15 mouse cellular contexts compared by ENCODE assay signal in the genomic region with DNA sequence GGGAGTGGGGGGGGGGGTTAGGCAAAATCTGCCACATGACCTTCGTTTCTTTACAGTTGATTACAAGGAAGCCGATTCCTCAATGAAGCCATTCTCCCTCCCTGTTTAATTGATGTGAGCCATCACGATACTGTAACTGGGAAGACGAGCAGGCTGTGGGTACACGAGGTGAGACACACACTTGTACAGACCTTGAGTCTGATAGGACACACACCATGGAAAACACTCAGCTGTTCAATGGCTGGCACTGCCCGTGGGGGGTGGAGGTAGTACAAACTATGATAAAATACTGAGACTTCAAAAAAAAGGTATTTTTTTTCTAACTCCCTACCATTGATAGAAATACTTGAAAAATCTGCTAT.
DNase-seq lines count a peak whose midpoint lies in the region; ATAC-seq lines count a peak whose summit lies in the region.
"Had no signal": no experiment of that assay in that cellular context is flagged by ENCODE, and none has a peak within 500 bp of the region (broad histone marks: within the 10 kb centered on the region; RNA-seq: fewer than 3 reads in every experiment).

No protein-coding gene starts in this region.

- intact Hi-C loops in left cerebral cortex, postnatal 4 days (cut with DNase I) = no loop called here

- 0 out of 2 replicates have a peak overlapping the region, but pooled peaks have one; percentile 11 for H3K4me2 ChIP-seq in midbrain, embryonic 14.5 days (ENCODE audit: low read length)
- no peak overlapping the region for H3K4me2 ChIP-seq in midbrain, embryonic 11.5 days
- H3K4me2 ChIP-seq in limb, embryonic 13.5 days (replicated peaks) = peak overlapping the region; percentile 14; the same call in 1 of the 2 replicates
- H3K4me2 ChIP-seq: liver, embryonic 11.5 days had no signal

- ATAC-seq in frontal cortex, adult (ENCODE audit: low TSS enrichment) = peak; percentile 31; the same call in 1 of the 2 replicates
- ATAC-seq in midbrain, embryonic 14.5 days (ENCODE audit: low FRiP score, low TSS enrichment) = no peak
- ATAC-seq in midbrain, embryonic 11.5 days (ENCODE audit: low FRiP score) = no peak
- no peak for ATAC-seq in limb, embryonic 13.5 days (ENCODE audit: low FRiP score, low read depth)
- no peak for ATAC-seq in inflammation-experienced regulatory T-cells, adult 6 months

- no peak overlapping the region for H3K27ac ChIP-seq in midbrain, embryonic 14.5 days (replicated peaks; ENCODE audit: low read depth, low read length)
- no peak overlapping the region for H3K27ac ChIP-seq in midbrain, embryonic 11.5 days (ENCODE audit: low read depth, low read length)
- H3K27ac ChIP-seq in limb, embryonic 13.5 days = no peak overlapping the region
- H3K27ac ChIP-seq: heart, adult 2 months; left cerebral cortex, adult 2 months; stomach, postnatal 0 days had no signal

- no peaks in the 10 kb centered on the region for H3K36me3 ChIP-seq in midbrain, embryonic 14.5 days (ENCODE audit: control insufficient read depth, insufficient read depth, low read length)
- no peaks in the 10 kb centered on the region for H3K36me3 ChIP-seq in midbrain, embryonic 11.5 days (ENCODE audit: control insufficient read depth, insufficient read depth, low read length)
- no peaks in the 10 kb centered on the region for H3K36me3 ChIP-seq in limb, embryonic 13.5 days

- 0 out of 2 replicates have a peak, but pooled peaks cover 3% of the 10 kb centered on the region for H3K4me1 ChIP-seq in midbrain, embryonic 14.5 days (ENCODE audit: control insufficient read depth, insufficient read depth, low read length)
- H3K4me1 ChIP-seq in midbrain, embryonic 11.5 days (ENCODE audit: control insufficient read depth, insufficient read depth, low read length) = peaks cover 5% of the 10 kb centered on the region
- peaks cover 6% of the 10 kb centered on the region; the same call in 1 of the 2 replicates for H3K4me1 ChIP-seq in limb, embryonic 13.5 days

- no peak overlapping the region for H3K9ac ChIP-seq in midbrain, embryonic 14.5 days (replicated peaks; ENCODE audit: low read length)
- no peak overlapping the region for H3K9ac ChIP-seq in midbrain, embryonic 11.5 days (ENCODE audit: low read length)
- no peak overlapping the region for H3K9ac ChIP-seq in limb, embryonic 13.5 days

- no peaks in the 10 kb centered on the region for H3K27me3 ChIP-seq in midbrain, embryonic 14.5 days (ENCODE audit: control insufficient read depth, insufficient read depth, low read length)
- H3K27me3 ChIP-seq in midbrain, embryonic 11.5 days (ENCODE audit: control insufficient read depth, insufficient read depth, low read length) = no peaks in the 10 kb centered on the region
- H3K27me3 ChIP-seq in limb, embryonic 13.5 days = 0 out of 2 replicates have a peak, but pooled peaks cover 4% of the 10 kb centered on the region

- 62% methylated on average over 6 of the region's 6 CpGs for WGBS in midbrain, embryonic 14.5 days
- WGBS in midbrain, embryonic 11.5 days = 82% methylated on average over 6 of the region's 6 CpGs
- 58% methylated on average over 6 of the region's 6 CpGs for WGBS in limb, embryonic 13.5 days

- no peak overlapping the region for H3K4me3 ChIP-seq in midbrain, embryonic 14.5 days (replicated peaks; ENCODE audit: low read depth, low read length)
- H3K4me3 ChIP-seq in midbrain, embryonic 11.5 days (ENCODE audit: low read depth, low read length) = no peak overlapping the region
- no peak overlapping the region for H3K4me3 ChIP-seq in limb, embryonic 13.5 days
- H3K4me3 ChIP-seq: heart, adult 2 months; left cerebral cortex, adult 2 months had no signal

- no peaks in the 10 kb centered on the region for H3K9me3 ChIP-seq in midbrain, embryonic 14.5 days (ENCODE audit: control insufficient read depth, low read length)
- no peaks in the 10 kb centered on the region for H3K9me3 ChIP-seq in midbrain, embryonic 11.5 days (ENCODE audit: control insufficient read depth, low read length)
- no peaks in the 10 kb centered on the region for H3K9me3 ChIP-seq in limb, embryonic 13.5 days

- DNase-seq in frontal cortex, adult 2 months (ENCODE audit: extremely low spot score in 1 of 2, low spot score in 1 of 2) = no peak
- no peak for DNase-seq in midbrain, embryonic 14.5 days
- DNase-seq in midbrain, embryonic 11.5 days (ENCODE audit: low spot score, missing footprints) = no peak
- DNase-seq in cerebellum, adult 11 months = no peak
- no peak for DNase-seq in left cerebral cortex, postnatal 4 days
- DNase-seq: adrenal gland, postnatal 14 days; cerebellum, adult 8-10 months; heart, adult 2 months; thymus, postnatal 14 days had no signal
